Mouse (Mus musculus): ENCODE data around the gene Gpsm1.
"Not testable (repeated sequence)": the region's sequence is repeated elsewhere in the genome, so short reads cannot be mapped to it uniquely, and the experiment has no call there.

Gpsm1 gene

GRCm38 (mm10) chr2:26368572-26368971, 53.3 kb downstream of the Gpsm1 start:
- no peak for DNase-seq (ENCODE audit: low read depth, low spot score)

GRCm38 (mm10) chr2:26372396-26372795, 57.1 kb downstream of the Gpsm1 start:
- no peak for DNase-seq (ENCODE audit: low read depth, low spot score)

- DNase-seq (ENCODE audit: low read depth, low spot score): peak; percentile 54
Observed at GRCm38 (mm10) chr2:26380131-26380771, 64.9 kb downstream of the Gpsm1 start, which contains the start of gene Snapc4. Snapc4 (minus strand) TSS chr2:26380653.

GRCm38 (mm10) chr2:26380871-26381270, 65.6 kb downstream of the Gpsm1 start:
- DNase-seq (ENCODE audit: low read depth, low spot score): not testable (repeated sequence)

GRCm38 (mm10) chr2:26387713-26388112, 72.4 kb downstream of the Gpsm1 start:
- no peak for DNase-seq (ENCODE audit: low read depth, low spot score)

GRCm38 (mm10) chr2:26388682-26389153, 73.4 kb downstream of the Gpsm1 start:
- DNase-seq (ENCODE audit: low read depth, low spot score): no peak

- peak; percentile 70 for DNase-seq (ENCODE audit: low read depth, low spot score)
Observed at GRCm38 (mm10) chr2:26389154-26389690, 73.9 kb downstream of the Gpsm1 start, which contains the start of the genes Entr1 and Pmpca. Entr1 (minus strand) TSS chr2:26389316. Pmpca (plus strand) TSS chr2:26389339.

- no peak for DNase-seq (ENCODE audit: low read depth, low spot score)
Observed at GRCm38 (mm10) chr2:26390954-26391353, 75.6 kb downstream of the Gpsm1 start.

- no peak for DNase-seq (ENCODE audit: low read depth, low spot score)
Observed at GRCm38 (mm10) chr2:26391617-26392016, 76.3 kb downstream of the Gpsm1 start.

Data from c-Kit-negative CD71-positive TER-119-positive erythroid progenitor cells, embryonic 14.5 days (primary cell).